Mouse (Mus musculus) gastrocnemius, postnatal 4 days (tissue): ENCODE results near the gene Mpi. TPM values are rescaled to one million over a fixed set of nuclear protein-coding genes. Genes with fewer than 3 reads are reported as not detected.

Source experiments
- total RNA-seq, 2 experiments: library from RNA; stranded (reverse); gene quantifications; 2 replicates each; pipeline ENCODE4 v1.2.3; 2021

Gene Mpi
- total RNA-seq, 2 experiments from 2014 or later: 112 to 115 TPM

Other genes with a start within 250 kb of the Mpi start
- 10 to 100 TPM in 1 of 2 experiments, 1 to 10 TPM in 1; 8.3 to 11.7 TPM for gene Ppcdc, start 112.6 kb downstream of the Mpi start, total RNA-seq
- gene Scamp5, start 84.7 kb downstream of the Mpi start, total RNA-seq: 10 to 100 TPM; 13.3 to 14.5 TPM
- under 1 TPM in 1 of 2 experiments, not detected in 1; 0.26 TPM for gene Rpp25, start 48.7 kb downstream of the Mpi start, total RNA-seq
- gene Cox5a, start 31.5 kb downstream of the Mpi start, total RNA-seq: 100 to 1,000 TPM; 639 to 672 TPM
- gene Fam219b, start 15.2 kb downstream of the Mpi start, total RNA-seq: 10 to 100 TPM; 12.3 to 14.0 TPM
- 10 to 100 TPM; 68.2 to 75.6 TPM for gene Scamp2, start 8.2 kb upstream of the Mpi start, total RNA-seq
- gene Ulk3, start 36.7 kb upstream of the Mpi start, total RNA-seq: 10 to 100 TPM; 14.3 to 15.3 TPM
- not detected for gene Cplx3, start 53.5 kb upstream of the Mpi start, total RNA-seq
- gene Lman1l, start 68.0 kb upstream of the Mpi start, total RNA-seq: not detected
- 10 to 100 TPM; 39.5 to 42.9 TPM for gene Csk, start 100.9 kb upstream of the Mpi start, total RNA-seq
- under 1 TPM in 1 of 2 experiments, not detected in 1; 0.16 TPM for gene Cyp1a2, start 130.9 kb upstream of the Mpi start, total RNA-seq
- not detected for gene Cyp1a1, start 135.2 kb upstream of the Mpi start, total RNA-seq
- gene Edc3, start 155.8 kb upstream of the Mpi start, total RNA-seq: 10 to 100 TPM; 11.8 to 12.5 TPM
- gene Clk3, start 213.1 kb upstream of the Mpi start, total RNA-seq: 10 to 100 TPM; 52.7 to 58.9 TPM